Mouse (Mus musculus) ES-Bruce4 (cell line): ENCODE measurements at regions not wholly inside any gene's neighbourhood (a gene's known extent, or its start where the extent isn't known, plus 50 kb on each side); places are given as distances from the start of the nearest gene placed in this dataset.

ENCODE experiments used
- CTCF ChIP-seq: IDR thresholded peaks from one replicate; pipeline ENCODE4 v1.8.1; 2011; ENCODE audit warnings: low read depth, low read length
- POLR2A ChIP-seq: IDR thresholded peaks from one replicate; pipeline ENCODE4 v1.8.1; 2011; ENCODE audit warnings: low read length; ENCODE audit not compliant: insufficient read depth

GRCm38 (mm10) chr14:61708331-61708730 is 101.1 kb downstream of the Kcnrg start:
- no peak for TF ChIP-seq CTCF
- no peak for TF ChIP-seq POLR2A
